Comparison of ENCODE assay signal across 17 mouse cellular contexts in genomic region chr19:53251015-53251414, GRCm38 (mm10). TPM values are rescaled to one million over a fixed set of nuclear protein-coding genes. Genes with fewer than 3 reads are reported as not detected.
DNase-seq lines count a peak whose midpoint lies in the region; ATAC-seq and TF ChIP-seq lines count a peak whose summit lies in the region.
"Had no signal": no experiment of that assay in that cellular context is flagged by ENCODE, and none has a peak within 500 bp of the region (broad histone marks: within the 10 kb centered on the region; RNA-seq: fewer than 3 reads in every experiment).

No protein-coding gene starts in this region.

- no peak overlapping the region for H3K9ac ChIP-seq in heart, embryonic 12.5 days
- H3K9ac ChIP-seq in intestine, postnatal 0 days (ENCODE audit: low read depth, low read length), result no peak overlapping the region
- H3K9ac ChIP-seq: heart, embryonic 15.5 days had no signal

- H3K27me3 ChIP-seq in heart, embryonic 12.5 days (replicated peaks), result no peaks in the 10 kb centered on the region
- H3K27me3 ChIP-seq in intestine, postnatal 0 days (replicated peaks; ENCODE audit: control insufficient read depth, insufficient read depth, low read length), result no peaks in the 10 kb centered on the region
- H3K27me3 ChIP-seq: heart, embryonic 15.5 days had no signal

- intact Hi-C loops in left cerebral cortex, postnatal 36 days (cut with DNase I), result no loop called here

- H3K4me3 ChIP-seq in heart, embryonic 12.5 days, result no peak overlapping the region
- H3K4me3 ChIP-seq in intestine, postnatal 0 days (ENCODE audit: low read depth, low read length), result no peak overlapping the region
- H3K4me3 ChIP-seq: heart, embryonic 15.5 days; midbrain, embryonic 10.5 days had no signal

- H3K27ac ChIP-seq in heart, embryonic 12.5 days (ENCODE audit: poor library complexity, severe bottlenecking), result no peak overlapping the region
- peak overlapping the region; percentile 65; the same call in 1 of the 2 replicates for H3K27ac ChIP-seq in intestine, postnatal 0 days (ENCODE audit: low read depth, low read length)
- H3K27ac ChIP-seq: heart, embryonic 15.5 days; midbrain, embryonic 10.5 days had no signal

- no peak for DNase-seq in heart, adult 8-10 months (ENCODE audit: low spot score)
- no peak for DNase-seq in left cerebral cortex, postnatal 36 days (ENCODE audit: low spot score in 2 of 2)
- DNase-seq in T-cell, adult 2 months (ENCODE audit: low spot score), result no peak
- DNase-seq in thymus, postnatal 0 days (ENCODE audit: low spot score), result no peak
- DNase-seq: cerebellum, adult 9-11 months; kidney, adult 8-10 months; kidney, postnatal 25 days; left cerebral cortex, postnatal 4 days; spleen, adult 18-20 months; thymus, postnatal 4 days had no signal

- H3K36me3 ChIP-seq in heart, embryonic 12.5 days, result peaks cover 21% of the 10 kb centered on the region
- peaks cover 6% of the 10 kb centered on the region for H3K36me3 ChIP-seq in intestine, postnatal 0 days (ENCODE audit: control insufficient read depth, insufficient read depth)
- H3K36me3 ChIP-seq: midbrain, embryonic 10.5 days had no signal

- H3K4me1 ChIP-seq in heart, embryonic 12.5 days (replicated peaks), result 0 out of 2 replicates have a peak, but pooled peaks cover 6% of the 10 kb centered on the region
- no peaks in the 10 kb centered on the region for H3K4me1 ChIP-seq in intestine, postnatal 0 days (replicated peaks; ENCODE audit: control insufficient read depth, insufficient read depth, low read length)

- H3K9me3 ChIP-seq in heart, embryonic 12.5 days (replicated peaks), result no peaks in the 10 kb centered on the region
- H3K9me3 ChIP-seq in intestine, postnatal 0 days (ENCODE audit: control insufficient read depth), result no peaks in the 10 kb centered on the region
- H3K9me3 ChIP-seq: heart, embryonic 15.5 days had no signal

- WGBS in heart, embryonic 12.5 days, result 81% methylated on average over 7 of the region's 7 CpGs
- 48% methylated on average over 7 of the region's 7 CpGs for WGBS in intestine, postnatal 0 days

- no peak for TF ChIP-seq CTCF in intestine, postnatal 0 days (IDR thresholded peaks at IDR 0.05; ENCODE audit: low read depth)

- H3K4me2 ChIP-seq in heart, embryonic 12.5 days, result no peak overlapping the region
- H3K4me2 ChIP-seq in intestine, postnatal 0 days (replicated peaks; ENCODE audit: low read depth), result no peak overlapping the region
- H3K4me2 ChIP-seq: heart, embryonic 15.5 days had no signal

- ATAC-seq in heart, embryonic 12.5 days (ENCODE audit: insufficient number of reproducible peaks, low FRiP score), result peak; percentile 15; the same call in 1 of the 2 replicates
- peak; percentile 65 for ATAC-seq in granulocyte monocyte progenitor cell, adult 5-6 weeks (replicated peaks; ENCODE audit: poor library complexity, severe bottlenecking)
- peak; percentile 82 for ATAC-seq in intestine, postnatal 0 days
- ATAC-seq in megakaryocyte progenitor cell, adult 5-6 weeks (replicated peaks; ENCODE audit: poor library complexity), result peak; percentile 61
- ATAC-seq: forebrain, embryonic 16.5 days had no signal

RNA-seq across cellular contexts. Expression of gene Mxi1, which starts 59.3 kb away (rescaled TPM):
- 40.0 and 42.7 TPM in 2 replicates for polyA plus RNA-seq in heart, embryonic 12.5 days (2016; fragmentation: Nextera tagmentation; extraction: Ambion mirVana)
- 10 to 100 TPM; 38.7 to 49.2 (median 46.0) TPM for total RNA-seq in heart, adult 8-10 months (2022)
- 19.6 and 28.2 TPM in 2 replicates for total RNA-seq in granulocyte monocyte progenitor cell, adult 5-6 weeks (2014; fragmentation: Nextera tagmentation)
- total RNA-seq in granulocyte monocyte progenitor cell, adult 5-6 weeks (2017), result 50.7 and 54.9 TPM in 2 replicates
- polyA plus RNA-seq in intestine, postnatal 0 days (2015; fragmentation: Nextera tagmentation; extraction: Ambion mirVana), result 58.9 and 64.0 TPM in 2 replicates
- total RNA-seq in megakaryocyte progenitor cell, adult 5-6 weeks (2015), result 26.5 and 33.7 TPM in 2 replicates
- 58.6 and 59.3 TPM in 2 replicates for total RNA-seq in megakaryocyte progenitor cell, adult 5-6 weeks (2017)
- total RNA-seq in left cerebral cortex, postnatal 36 days (2021), result 10 to 100 TPM; 91.9 to 94.5 TPM
- 40.5 and 45.0 TPM in 2 replicates for polyA plus RNA-seq in thymus, postnatal 0 days (2015; fragmentation: Nextera tagmentation; extraction: Ambion mirVana)

Comparison
In these comparisons a context has a peak if more than half of its experiments do, and no peak if none do; other contexts are left out.
1. ATAC-seq: peak in every context shown above with its lines; median percentile 82 in intestine, postnatal 0 days; 65 in granulocyte monocyte progenitor cell, adult 5-6 weeks; 61 in megakaryocyte progenitor cell, adult 5-6 weeks; 15 in heart, embryonic 12.5 days.